In genomic region chr4:137768831-137769230, GRCm38 (mm10) we compare ENCODE assay signal across 20 mouse cellular contexts. TPM values are rescaled to one million over a fixed set of nuclear protein-coding genes. Genes with fewer than 3 reads are reported as not detected.
DNase-seq lines count a peak whose midpoint lies in the region; ATAC-seq and TF ChIP-seq lines count a peak whose summit lies in the region.
"Had no signal": no experiment of that assay in that cellular context is flagged by ENCODE, and none has a peak within 500 bp of the region (broad histone marks: within the 10 kb centered on the region; RNA-seq: fewer than 3 reads in every experiment).

No protein-coding gene starts in this region.

- no peak overlapping the region for H3K4me2 ChIP-seq in heart, embryonic 11.5 days
- H3K4me2 ChIP-seq: forebrain, embryonic 12.5 days; hindbrain, embryonic 15.5 days; midbrain, embryonic 11.5 days; neural tube, embryonic 13.5 days had no signal

- H3K4me3 ChIP-seq in heart, embryonic 11.5 days (ENCODE audit: low read depth, low read length), result no peak overlapping the region
- peak overlapping the region; percentile 37; the same call in 1 of the 2 replicates for H3K4me3 ChIP-seq in E14TG2a.4 (replicated peaks; ENCODE audit: low read length)
- H3K4me3 ChIP-seq: forebrain, embryonic 12.5 days; hindbrain, embryonic 15.5 days; neural tube, embryonic 13.5 days had no signal

- TF ChIP-seq CTCF in E14TG2a.4 (conservative IDR thresholded peaks at IDR 0.05; ENCODE audit: low read length), result no peak

- intact Hi-C loops in heart, postnatal 10 days (cut with DNase I), result loop anchor here (2.0 kb wide), 1 partner anchor 18 kb away; no protein-coding TSS in a partner anchor

- no peaks in the 10 kb centered on the region for H3K9me3 ChIP-seq in heart, embryonic 11.5 days (replicated peaks; ENCODE audit: control insufficient read depth, low read length)
- H3K9me3 ChIP-seq in E14TG2a.4 (ENCODE audit: low read length), result no peaks in the 10 kb centered on the region
- H3K9me3 ChIP-seq: forebrain, embryonic 12.5 days; hindbrain, embryonic 15.5 days; neural tube, embryonic 13.5 days had no signal

- H3K27me3 ChIP-seq in heart, embryonic 11.5 days (ENCODE audit: control insufficient read depth, insufficient read depth, low read length), result peaks cover 8% of the 10 kb centered on the region; the same call in 1 of the 2 replicates
- H3K27me3 ChIP-seq in E14TG2a.4 (ENCODE audit: insufficient read depth, low read length), result no peaks in the 10 kb centered on the region
- H3K27me3 ChIP-seq: forebrain, embryonic 12.5 days; hindbrain, embryonic 15.5 days; neural tube, embryonic 13.5 days had no signal

- no peaks in the 10 kb centered on the region for H3K36me3 ChIP-seq in heart, embryonic 11.5 days (ENCODE audit: control insufficient read depth, insufficient read depth, low read length)
- peaks cover 68% of the 10 kb centered on the region for H3K36me3 ChIP-seq in E14TG2a.4 (ENCODE audit: insufficient read depth, low read length)
- H3K36me3 ChIP-seq: forebrain, embryonic 12.5 days; hindbrain, embryonic 15.5 days; neural tube, embryonic 13.5 days had no signal

- H3K4me1 ChIP-seq in heart, embryonic 11.5 days (ENCODE audit: control insufficient read depth, insufficient read depth, low read length), result peaks cover 19% of the 10 kb centered on the region
- H3K4me1 ChIP-seq in E14TG2a.4 (replicated peaks; ENCODE audit: low read depth, low read length), result peaks cover 99% of the 10 kb centered on the region

- H3K27ac ChIP-seq in heart, embryonic 11.5 days (ENCODE audit: low read depth, low read length), result no peak overlapping the region
- H3K27ac ChIP-seq: forebrain, embryonic 12.5 days; hindbrain, embryonic 15.5 days; neural tube, embryonic 13.5 days; stomach, postnatal 0 days had no signal

- 64% methylated on average over 6 of the region's 6 CpGs for WGBS in heart, embryonic 11.5 days (ENCODE audit: insufficient replicate concordance)

- DNase-seq in adrenal gland, adult 2 months, result peak; percentile 55
- DNase-seq in adrenal gland, adult 8-10 months, result no peak
- peak; percentile 69 to 81 for DNase-seq in heart, adult 18-20 months
- DNase-seq in heart, postnatal 10 days, result peak; percentile 74 to 77
- no peak for DNase-seq in liver
- DNase-seq: cerebellum, postnatal 14 days; embryo, embryonic 11 days; kidney, postnatal 14 days; lung, adult 2 months; right cerebral cortex, postnatal 14 days; thymus, postnatal 25 days had no signal

- no peak for ATAC-seq in heart, embryonic 11.5 days (replicated peaks; ENCODE audit: insufficient number of reproducible peaks, low FRiP score, low TSS enrichment)
- no peak for ATAC-seq in megakaryocyte-erythroid progenitor cell, adult 5-6 weeks (replicated peaks; ENCODE audit: low FRiP score, low TSS enrichment, poor library complexity, severe bottlenecking)
- ATAC-seq: intestine, embryonic 16.5 days had no signal

- H3K9ac ChIP-seq in heart, embryonic 11.5 days (ENCODE audit: low read depth, low read length), result no peak overlapping the region
- H3K9ac ChIP-seq: forebrain, embryonic 12.5 days; hindbrain, embryonic 15.5 days; neural tube, embryonic 13.5 days had no signal

RNA-seq across cellular contexts. Expression of gene Alpl, which starts 27.4 kb away (rescaled TPM):
- 10 to 100 TPM in 1 of 2 experiments, 1 to 10 TPM in 1; 6.1 to 59.6 TPM for total RNA-seq in adrenal gland, adult 2 months (2021)
- polyA plus RNA-seq in adrenal gland, adult 2 months (2012; rRNA removed), result 4.7 and 7.4 TPM in 2 replicates
- 100 to 1,000 TPM in 2 of 4 experiments, 1 to 10 TPM in 2; 5.0 to 180 (median 83.0) TPM for total RNA-seq in adrenal gland, adult 8-10 months (2022)
- 10 to 100 TPM; 55.4 to 56.0 TPM for total RNA-seq in heart, adult 18-20 months (2021)
- polyA plus RNA-seq in heart, embryonic 11.5 days (2014; fragmentation: Nextera tagmentation; extraction: Ambion mirVana), result 0.86 and 1.2 TPM in 2 replicates
- 10 to 100 TPM; 40.4 to 61.8 TPM for total RNA-seq in heart, postnatal 10 days (2021)
- total RNA-seq in megakaryocyte-erythroid progenitor cell, adult 5-6 weeks (2014; fragmentation: Nextera tagmentation), result not detected in 2 replicates
- not detected in 2 replicates for total RNA-seq in megakaryocyte-erythroid progenitor cell, adult 5-6 weeks (2017)

Comparison
In these comparisons a context has a peak if more than half of its experiments do, and no peak if none do; other contexts are left out.
1. DNase-seq: peak in adrenal gland, adult 2 months (single experiment), heart, adult 18-20 months (2 of 2) and heart, postnatal 10 days (2 of 2); none in adrenal gland, adult 8-10 months (single experiment) and liver (single experiment).
2. RNA of gene Alpl, which starts 27.4 kb away (total RNA-seq): 5.0 to 180 TPM in adrenal gland, adult 8-10 months, 40.4 to 61.8 TPM in heart, postnatal 10 days, 6.1 to 59.6 TPM in adrenal gland, adult 2 months and 55.4 to 56.0 TPM in heart, adult 18-20 months; not detected in megakaryocyte-erythroid progenitor cell, adult 5-6 weeks; every median in the first group is over 4 times any median in the second.